Mouse (Mus musculus): Measurements from ENCODE around the gene Cpa4.

The Cpa4 gene

DNA sequence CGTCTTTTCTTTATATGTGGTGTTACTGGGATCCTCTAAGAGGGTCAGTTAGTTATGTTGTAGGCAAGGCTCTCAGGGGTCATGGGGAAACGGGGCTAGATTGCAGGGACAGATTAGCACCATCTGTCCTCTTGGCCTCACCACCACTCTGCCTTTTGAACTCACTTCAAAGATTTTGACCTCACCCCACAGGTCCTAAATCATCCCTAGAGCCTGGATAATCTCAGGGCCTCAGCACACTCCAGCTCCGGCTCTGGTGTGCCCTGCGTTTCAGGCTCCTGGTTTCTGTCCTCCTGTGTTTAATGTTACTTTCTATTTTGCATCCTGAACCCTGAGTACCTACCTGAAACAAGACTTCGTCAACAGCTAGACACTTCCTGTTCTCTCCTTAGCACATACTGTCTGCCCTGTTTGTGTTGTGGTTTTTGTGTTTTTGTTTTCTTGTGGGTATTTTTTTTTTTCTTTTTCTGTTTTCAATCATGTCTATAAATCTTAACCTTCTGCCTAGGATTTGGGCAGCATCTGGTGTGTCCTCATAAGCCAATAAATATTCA lies 23.8 kb downstream of the Cpa4 start:
- in situ Hi-C loops (cut with MseI, MboI), result no loop called here

DNA sequence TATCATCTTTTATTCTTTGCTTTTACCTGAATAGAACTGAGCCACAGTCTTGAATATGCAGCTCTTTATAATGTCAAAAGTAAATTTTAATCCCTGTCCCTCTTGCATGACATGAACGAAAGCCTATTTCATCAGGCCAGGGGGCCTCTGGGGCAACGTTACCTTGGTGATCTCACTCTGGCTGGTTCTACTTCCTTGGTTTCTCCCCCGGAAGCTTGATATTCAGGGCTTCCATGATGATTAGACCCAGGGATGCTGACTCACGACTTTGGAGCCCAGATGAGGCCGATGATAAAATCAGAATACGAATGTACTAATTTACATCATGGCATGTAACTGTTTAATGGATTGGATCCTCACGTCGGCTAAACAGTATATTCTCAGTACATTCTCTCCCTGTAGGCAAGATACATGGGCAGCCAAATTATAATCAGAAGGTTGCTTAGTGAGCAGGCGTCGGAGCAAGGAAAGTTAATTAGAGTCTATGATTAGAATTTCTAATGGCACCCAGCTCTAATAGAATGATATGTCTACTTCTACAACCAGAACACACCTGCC lies 24.3 kb downstream of the Cpa4 start:
- in situ Hi-C loops (cut with MseI, MboI), result no loop called here

DNA sequence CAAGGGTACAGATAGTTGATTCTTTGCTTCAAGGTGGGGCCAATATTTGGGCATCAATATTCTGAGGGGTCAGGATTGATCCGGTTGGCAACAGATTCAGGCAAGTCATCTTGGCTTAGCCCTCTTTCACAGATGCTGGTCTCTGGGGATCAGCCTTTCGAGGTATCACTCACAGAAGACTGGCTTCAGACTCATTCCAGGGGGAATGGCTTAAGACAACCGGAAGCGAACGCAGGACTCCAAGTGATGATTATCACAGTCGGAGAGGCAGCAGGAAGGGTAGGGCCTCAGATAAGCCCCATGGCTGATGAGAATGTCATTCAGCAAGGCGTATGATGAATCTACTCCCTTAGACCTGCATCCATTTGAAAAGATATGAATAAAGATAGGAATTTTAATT lies 26.2 kb downstream of the Cpa4 start:
- in situ Hi-C loops (cut with MseI, MboI), result no loop called here

DNA sequence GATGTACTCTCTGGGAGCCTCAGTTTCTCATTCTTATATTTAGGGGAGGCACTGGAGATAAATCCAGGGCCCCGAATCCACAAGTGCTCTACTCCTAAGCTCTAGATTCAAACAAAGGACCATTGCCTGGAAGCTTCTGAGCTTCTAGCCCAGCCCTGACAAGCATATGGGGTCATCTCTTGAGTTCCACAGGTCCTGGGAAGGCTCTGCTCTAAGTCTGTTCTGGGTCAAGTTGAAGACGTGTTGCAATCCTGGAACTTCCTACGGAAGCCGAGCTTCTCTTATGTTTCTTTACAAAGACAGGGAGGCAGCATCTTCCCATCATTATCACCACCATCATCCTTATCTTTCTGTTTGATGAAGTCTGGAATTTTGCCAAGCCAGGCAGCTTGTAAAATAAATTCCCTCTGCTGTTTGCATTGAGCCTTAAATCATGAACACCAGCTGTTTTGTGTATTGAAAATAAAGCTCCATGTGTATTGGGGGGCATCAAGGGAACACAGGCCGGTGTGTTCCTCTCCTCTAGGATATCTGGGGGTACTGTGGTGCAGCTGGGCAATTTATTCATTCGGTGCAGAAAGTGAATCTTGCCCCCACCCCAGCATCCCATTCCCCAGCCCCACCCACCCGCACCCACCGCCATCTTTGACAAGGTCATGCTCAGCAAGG lies 28.2 kb downstream of the Cpa4 start:
- in situ Hi-C loops (cut with MseI, MboI), result no loop called here

DNA sequence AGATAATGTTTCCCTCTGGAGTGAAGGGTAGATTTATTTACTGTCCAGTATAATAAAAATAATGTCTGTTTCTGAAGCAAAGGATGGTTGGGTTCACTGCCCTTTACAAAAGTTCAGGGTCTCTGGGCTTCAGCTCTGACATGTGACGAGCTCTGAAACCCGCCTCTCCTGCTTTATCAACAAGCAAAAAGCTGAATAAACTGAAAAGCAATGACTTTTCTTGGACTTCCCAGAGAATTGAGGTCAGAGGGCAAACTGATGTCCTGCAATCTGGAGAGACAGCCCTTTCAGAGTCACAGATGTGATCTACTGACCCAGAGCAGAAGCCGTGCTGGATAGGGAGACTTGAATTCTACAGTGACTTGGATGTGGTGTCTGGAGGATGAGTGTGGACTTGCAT lies 31.9 kb downstream of the Cpa4 start:
- in situ Hi-C loops (cut with MseI, MboI), result no loop called here

DNA sequence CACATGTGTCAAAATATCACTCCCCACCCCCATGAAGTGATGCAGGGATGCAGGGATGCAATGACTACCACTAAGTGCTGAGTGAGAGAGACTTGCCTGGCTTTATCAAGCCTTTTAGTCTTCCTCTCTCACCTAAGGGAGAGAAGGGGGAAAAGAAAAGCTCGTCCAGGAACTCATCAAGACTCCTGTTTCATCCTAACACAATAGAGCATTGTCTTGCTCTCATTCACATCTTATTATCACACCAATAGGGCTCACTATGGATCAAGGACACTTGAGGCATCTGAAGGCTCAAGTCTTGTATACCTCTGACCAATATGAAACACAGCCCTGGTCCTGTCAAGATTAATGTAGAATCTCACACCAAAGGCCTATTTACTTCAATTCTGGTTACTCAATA lies 32.8 kb downstream of the Cpa4 start:
- in situ Hi-C loops (cut with MseI, MboI), result no loop called here

DNA sequence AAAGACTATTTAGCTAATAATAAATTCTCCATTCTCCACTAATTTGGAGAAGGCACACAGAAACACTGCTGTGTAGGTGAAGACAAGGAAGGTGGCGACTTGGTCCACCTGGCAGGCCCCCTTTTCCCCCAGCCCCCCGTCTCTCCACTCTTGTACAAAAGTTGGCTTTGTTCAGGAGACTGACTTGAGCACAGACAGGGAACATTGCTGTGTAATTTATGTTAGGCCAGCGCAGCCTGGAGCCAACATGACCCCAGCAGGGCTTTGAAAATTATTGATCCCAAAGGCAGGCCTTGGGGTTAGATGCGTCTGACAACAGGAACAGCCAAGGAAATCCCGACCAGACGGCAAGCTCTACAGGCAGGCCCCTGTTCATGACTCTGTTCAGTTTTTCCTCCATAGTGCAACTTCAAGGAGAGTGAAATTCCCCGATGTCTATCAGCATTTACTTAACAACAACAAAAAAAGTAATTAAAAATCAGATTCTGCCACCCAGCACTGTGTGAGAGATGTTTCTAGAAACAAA lies 36.2 kb downstream of the Cpa4 start:
- in situ Hi-C loops (cut with MseI, MboI), result no loop called here

DNA sequence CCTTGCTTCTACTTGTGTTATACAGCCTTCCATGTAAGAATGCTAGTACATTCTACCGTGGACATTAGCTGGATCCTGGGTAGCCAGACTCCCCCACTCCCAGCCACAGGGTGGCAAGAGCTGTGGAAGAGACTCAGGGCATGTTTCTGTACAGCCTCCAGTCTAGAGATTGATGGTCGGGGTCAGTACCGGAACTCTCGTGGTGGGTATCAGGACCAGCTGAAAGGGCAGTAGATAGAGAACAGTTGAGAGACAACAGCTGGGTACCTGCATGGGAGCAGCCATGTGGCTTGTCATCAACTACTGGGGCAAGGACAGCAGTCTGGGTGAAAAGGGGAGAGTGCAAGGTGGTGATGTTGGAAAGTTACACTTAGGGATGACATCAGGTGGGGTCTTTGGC lies 36.9 kb downstream of the Cpa4 start:
- in situ Hi-C loops (cut with MseI, MboI), result no loop called here

DNA sequence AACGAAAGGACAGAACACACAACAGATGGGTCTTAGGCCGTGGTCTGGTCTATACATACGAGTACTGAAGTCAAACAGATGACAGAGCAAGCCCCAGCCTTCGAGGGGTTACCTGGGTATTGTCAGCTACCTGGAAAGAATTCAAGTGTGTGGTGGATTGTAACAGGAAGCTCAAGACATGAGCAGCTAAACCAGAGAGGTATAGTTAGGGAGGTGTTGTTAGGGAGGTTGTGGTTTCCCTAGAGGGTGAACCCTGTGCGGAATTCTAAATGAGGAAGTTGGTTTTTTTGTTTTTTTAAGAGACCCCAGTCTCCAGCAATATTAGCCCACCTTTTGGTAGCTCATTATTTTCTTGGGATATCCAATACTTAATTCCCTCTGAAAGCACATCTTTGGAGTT lies 37.5 kb downstream of the Cpa4 start:
- in situ Hi-C loops (cut with MseI, MboI), result no loop called here

DNA sequence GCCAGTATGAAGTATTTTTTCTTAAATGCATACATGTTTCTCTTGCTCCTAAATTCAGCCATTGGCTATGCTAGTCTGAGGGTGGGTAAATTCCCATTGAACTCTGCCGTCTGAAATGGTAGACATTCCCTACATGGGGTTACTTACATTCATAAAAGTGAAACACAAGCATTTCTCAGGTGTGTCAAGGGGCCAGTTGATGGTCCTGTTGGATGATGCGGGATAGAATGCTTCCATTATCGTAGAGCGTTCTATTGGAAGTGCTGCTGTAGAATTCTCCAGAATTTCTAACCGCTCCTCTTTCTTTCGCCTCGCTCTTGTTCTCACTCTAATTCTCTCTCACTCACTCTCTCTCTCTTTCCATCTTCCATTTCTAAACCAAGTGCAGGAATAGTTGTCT lies 42.5 kb downstream of the Cpa4 start, which contains the start of gene Cpa5:
Cpa5 (plus strand) TSS at position 301 of the 400 bp plus-strand sequence.
- in situ Hi-C loops (cut with MseI, MboI), result no loop called here

DNA sequence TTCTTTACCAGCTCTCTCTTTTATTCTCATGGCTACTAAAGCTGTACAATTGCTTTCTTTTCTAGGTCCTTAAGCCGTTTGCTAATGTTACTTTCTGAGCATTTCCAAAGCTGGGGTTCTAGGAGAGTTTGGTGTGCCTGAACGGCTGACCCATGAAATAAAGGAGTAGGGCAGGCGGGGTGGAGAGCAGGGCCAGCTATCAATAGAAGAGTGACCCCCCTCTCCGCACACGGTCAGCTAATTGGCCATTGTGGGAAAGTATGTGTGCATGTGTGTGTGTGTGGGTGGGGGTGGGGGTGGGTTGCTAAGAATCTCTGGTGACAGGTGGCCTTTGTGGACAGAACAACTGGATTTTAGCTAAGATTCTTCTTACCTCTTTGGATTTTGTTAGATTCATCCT lies 43.0 kb downstream of the Cpa4 start:
- in situ Hi-C loops (cut with MseI, MboI), result no loop called here

DNA sequence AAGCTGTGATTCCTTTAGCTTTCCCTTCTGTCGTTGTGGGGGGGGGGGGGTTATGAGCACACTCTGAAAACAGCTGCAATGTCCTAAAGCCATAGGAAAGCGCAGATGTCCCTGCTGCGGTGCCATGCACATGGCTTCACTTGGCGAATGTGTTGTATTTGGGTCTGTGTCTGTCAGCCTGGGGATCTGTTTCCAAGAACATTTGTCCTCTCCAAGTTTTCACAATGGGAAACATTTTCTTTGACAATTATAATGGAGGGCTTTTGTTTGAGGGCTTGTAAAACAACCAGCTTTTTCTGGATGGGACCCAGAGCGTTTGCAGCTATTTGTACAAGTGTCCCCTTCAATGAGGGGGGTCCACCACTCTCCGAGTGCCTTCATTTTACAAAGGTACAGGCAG lies 46.1 kb downstream of the Cpa4 start:
- in situ Hi-C loops (cut with MseI, MboI), result no loop called here

DNA sequence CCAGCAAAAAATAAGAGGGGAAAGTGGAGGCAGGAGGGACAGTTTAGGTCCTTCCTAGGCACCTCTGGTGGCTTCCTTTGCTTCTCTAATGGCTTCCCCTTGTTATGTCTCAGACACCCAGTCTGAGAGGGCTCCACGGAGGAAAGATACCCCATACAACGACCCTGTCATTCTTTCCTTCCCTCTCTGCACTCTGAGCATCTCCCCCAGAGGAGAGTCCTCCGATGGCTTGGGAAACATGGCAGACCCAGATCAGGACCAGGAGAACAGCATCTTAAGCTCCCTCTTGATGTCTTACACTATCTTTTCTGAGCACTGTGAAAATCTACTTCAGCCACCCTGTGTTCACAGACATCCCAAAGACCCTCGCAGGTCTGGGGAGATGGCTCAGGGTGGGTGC lies 47.6 kb downstream of the Cpa4 start:
- in situ Hi-C loops (cut with MseI, MboI), result no loop called here

DNA sequence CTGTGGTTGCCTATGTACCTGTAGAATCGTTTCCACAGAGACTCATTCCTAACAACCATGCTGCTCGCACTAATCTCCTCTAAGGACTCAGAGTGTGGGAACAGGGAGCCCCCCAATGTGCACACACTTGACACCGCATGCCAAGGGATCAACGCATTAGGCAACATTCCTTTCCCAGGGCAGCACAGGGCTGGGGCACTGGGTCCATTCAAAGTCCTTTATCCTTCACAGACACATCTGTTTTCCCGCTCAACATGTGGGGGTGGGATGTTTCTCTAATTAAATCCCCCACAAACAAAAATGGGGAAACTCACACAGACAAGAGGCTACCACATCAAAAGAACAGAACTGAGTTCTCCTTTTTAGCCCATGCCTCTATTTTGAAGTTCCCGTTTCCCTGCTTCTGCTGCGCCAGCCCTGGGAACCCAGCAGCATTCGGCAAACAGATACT lies 48.3 kb downstream of the Cpa4 start:
- in situ Hi-C loops (cut with MseI, MboI), result no loop called here

DNA sequence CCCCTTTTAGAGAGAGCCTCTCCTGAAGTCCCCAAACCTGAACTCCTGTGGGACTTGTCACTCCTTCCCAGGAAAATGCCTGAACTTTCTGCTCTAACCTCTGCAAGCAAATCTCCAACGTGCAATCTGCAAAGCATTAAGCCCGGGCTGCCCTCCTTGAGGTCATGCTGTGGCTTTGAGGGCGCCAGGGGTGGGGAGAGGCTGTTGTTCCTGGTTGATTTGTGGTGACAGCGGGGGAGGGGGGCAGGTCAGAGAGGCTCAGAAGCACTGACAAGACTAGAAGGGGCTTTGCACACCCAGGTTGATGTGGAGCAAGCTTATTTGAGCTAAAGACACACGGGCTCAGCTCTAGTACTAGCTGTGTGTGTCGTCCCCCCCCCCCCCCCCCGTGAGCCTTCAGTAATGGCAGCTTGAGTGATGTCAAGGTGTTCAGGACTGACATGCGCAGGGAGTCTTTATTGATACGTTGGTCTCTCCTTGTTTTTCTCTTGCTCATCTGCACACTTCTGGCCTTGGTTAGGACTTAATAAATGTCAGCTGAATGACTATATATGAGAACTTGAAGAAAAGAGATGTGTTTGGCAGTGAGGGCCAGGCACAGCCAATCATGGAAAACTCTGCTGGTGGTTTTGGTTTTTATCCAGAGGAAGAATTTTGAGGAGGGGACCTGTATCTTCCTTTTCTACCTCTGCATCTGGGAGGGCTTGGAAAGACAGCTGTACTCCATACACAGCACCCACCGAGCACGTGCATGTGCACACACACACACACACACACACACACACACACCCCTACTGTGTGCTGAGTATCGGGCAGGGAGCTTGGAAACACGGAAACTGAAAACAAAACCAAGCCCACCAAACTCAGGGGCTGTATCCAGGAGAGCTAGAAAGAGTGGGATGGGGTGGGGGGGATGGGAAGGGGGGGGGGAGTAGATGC lies 49.1 kb downstream of the Cpa4 start:
- in situ Hi-C loops (cut with MseI, MboI), result no loop called here

DNA sequence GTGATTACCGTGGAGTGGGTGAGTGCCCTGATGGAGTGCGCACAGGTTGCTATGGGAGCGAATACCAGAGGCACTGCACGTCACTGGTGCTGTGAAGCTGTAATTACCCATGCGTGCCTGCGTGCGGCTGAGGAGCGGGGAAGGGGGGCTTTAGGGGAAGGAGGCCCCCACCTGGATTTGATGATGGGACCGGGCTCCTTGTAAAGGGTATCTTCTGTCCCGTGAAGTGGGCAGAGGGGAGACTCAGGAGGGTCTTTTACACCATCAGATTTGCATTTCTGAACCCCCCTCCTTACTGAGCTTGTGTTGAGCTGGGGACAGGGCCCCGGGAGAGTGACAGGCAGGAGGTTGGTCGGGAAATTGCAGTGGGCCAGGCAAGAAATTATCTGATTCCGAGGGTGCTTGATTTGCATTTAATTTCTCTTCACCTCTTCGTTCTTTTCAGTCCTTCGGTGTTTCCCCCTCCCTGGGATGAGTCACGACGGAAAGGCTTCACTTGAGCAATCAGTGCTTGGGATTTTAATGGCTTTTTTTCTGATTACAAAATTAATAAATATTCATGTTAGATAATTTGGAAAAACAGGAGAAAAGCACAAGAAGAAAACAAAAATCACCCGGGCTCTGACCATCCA lies 49.9 kb downstream of the Cpa4 start:
- in situ Hi-C loops (cut with MseI, MboI), result no loop called here

DNA sequence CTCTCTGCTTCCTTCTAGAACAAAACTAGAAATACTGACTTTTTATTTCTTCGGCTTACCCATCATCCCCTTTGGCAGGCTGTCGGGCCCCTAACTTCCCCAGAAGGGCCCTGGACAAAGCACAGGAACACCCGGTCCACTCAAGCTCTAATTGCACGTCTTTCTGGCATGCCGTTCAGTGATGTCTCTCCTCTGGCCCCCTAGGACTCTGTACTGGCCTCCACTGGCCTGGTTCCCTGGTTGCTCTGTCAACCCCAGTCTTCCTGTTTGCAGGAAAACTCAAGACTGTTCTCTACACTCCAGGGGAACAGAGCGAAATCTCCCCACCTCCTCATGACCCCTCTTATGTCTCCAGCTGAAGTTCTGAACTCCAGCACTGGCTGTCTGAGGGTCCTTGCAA lies 50.6 kb downstream of the Cpa4 start:
- in situ Hi-C loops (cut with MseI, MboI), result no loop called here

DNA sequence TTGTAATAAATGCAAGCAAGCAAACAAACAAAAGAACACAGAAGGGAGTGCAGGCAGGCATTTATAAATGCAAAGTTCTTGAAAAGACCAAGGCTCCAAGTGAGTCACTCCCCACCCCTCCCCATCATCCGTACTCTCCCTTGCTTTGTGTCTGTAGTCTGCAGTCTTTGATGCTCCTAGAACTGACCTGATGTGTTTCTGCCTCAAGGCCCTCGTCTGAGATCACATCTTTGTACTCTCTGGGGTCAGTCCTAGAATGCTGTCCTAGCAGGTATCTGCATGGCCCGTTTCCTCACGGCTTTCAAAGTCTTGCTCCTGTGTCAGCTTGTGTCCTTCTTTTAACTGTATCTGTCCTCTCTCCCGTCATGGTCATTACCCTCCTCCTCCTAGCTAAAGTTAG lies 51.4 kb downstream of the Cpa4 start:
- in situ Hi-C loops (cut with MseI, MboI), result no loop called here

DNA sequence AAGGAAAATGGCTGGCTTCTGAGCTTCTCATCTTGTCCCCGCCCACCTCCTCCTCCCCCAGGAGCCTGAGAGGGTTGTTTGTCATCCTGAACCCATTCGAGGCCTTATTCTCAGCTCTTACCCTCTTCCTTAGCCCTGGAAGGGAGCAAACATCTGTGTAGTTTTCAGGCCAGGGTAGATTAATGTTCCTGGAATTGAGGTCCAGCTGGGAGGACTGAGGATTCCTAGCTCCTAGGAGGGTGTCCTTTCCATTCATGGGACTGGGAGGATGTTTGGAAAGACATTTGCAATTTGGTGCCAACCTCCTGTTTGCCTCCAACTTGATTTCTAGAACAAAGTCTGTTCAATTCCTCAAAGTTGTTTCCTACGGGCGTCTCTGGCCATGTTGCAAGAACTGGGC lies 52.4 kb downstream of the Cpa4 start:
- in situ Hi-C loops (cut with MseI, MboI), result no loop called here

DNA sequence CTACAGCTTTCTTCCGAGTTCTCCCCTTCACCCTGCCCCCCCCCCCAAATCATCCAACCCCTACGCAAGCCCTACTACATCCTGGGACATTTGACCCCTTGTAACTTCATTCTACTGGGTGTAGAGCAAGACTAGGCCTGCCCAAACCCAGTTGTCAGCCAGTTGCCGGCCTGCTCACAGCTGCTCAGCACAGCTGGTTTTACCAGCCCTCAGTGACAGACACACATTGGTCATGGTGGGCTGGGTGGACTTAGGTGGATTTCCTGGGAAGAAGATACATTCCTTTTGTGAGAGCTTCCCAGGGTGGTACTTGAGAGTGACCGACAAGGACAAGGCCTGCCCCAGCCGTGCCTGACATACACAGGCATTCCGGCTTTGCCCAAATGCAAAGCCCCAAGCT lies 52.8 kb downstream of the Cpa4 start:
- in situ Hi-C loops (cut with MseI, MboI), result no loop called here

DNA sequence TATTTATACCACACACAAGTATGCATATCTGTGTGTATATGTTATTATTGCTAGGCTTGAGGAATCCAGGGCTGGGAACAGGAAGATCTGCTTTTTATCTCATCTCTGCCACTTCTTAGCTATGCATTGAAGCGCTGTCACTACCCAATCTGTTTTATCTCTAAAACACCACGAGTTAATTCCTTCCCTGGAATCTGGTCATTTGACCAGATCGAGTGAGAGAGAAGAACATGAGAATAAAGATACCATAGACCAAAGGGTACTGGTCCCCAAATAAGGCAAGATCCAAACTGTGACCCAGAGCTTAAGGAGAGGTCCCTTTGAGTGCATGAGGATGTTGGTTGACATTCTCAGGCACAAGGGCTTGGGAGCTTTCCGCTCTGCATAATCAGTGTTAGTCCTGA lies 53.8 kb downstream of the Cpa4 start:
- in situ Hi-C loops (cut with MseI, MboI), result no loop called here

DNA sequence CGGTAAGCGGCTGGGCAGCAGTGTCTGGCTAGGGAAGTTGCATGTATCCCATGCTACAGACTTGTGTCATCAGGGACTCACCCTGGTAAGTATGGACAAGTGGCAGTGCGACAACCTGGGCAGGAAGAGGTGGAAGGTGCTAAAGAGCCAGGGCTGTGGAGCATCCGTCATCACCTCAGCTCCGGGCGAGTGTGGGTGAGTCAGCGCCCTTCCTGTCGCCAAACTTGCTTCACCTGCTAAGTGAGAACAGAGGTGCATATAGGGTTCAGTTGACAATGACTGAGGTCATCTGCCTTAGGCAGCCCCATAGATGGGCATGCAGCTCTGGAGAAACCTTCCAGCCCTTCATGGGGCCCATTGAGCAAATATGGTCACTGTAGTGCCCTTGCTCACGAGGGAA lies 56.6 kb downstream of the Cpa4 start:
- in situ Hi-C loops (cut with MseI, MboI), result no loop called here
